Mouse (Mus musculus) bone marrow, adult 2 months (tissue): ENCODE data around the gene Dleu7.

Experiments
- CTCF ChIP-seq: fragments of 200-500 bp; IDR thresholded peaks from 2 replicates; pipeline ENCODE4 v1.5.1; 2011; ENCODE audit warnings: low read length, control low read depth; ENCODE audit not compliant: control insufficient read depth, insufficient read depth
- POLR2A ChIP-seq: fragments of 200-500 bp; IDR thresholded peaks from 2 replicates; pipeline ENCODE4 v1.6.1; 2011; ENCODE audit warnings: low read depth, mild to moderate bottlenecking, control low read depth, low read length, borderline replicate concordance; ENCODE audit not compliant: control insufficient read depth

DNA sequence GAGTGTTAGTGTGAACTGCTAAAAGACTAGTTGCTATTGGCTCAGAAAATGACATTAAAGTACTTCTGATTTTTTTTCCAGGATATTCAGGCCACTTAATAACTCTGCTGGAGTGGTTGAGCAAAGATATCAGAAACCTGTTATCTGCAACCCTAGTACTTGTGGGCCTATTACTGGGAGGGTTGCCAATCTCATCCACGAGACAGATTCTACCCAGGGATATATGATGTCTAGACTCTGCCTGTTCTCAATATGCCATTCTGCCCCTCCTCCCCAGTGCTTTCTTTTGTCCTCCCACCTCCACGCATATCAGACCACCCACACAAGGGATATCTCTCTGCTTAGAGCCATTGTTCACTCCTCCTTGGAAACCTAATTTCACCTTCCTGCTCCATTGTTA lies 49.3 kb downstream of the Dleu7 start:
- no peak for TF ChIP-seq CTCF
- no peak for TF ChIP-seq POLR2A
